Mouse (Mus musculus): ENCODE measurements at regions not wholly inside any gene's neighbourhood (a gene's known extent, or its start where the extent isn't known, plus 50 kb on each side); places are given as distances from the start of the nearest gene placed in this dataset.

GRCm38 (mm10) chr9:32852282-32852681, 216.3 kb downstream of the Ets1 start:
- no peaks in the 10 kb centered on the region for H3K27me3 ChIP-seq (ENCODE audit: insufficient read depth, low read length)
- H3K4me3 ChIP-seq (ENCODE audit: low read depth, low read length) = no peak overlapping the region
- H3K4me1 ChIP-seq (ENCODE audit: insufficient read depth, low read depth, low read length) = no peaks in the 10 kb centered on the region
- DNase-seq (ENCODE audit: low spot score) (no peak), ATAC-seq (ENCODE audit: extremely low read depth, insufficient number of reproducible peaks, low FRiP score, poor library complexity, severe bottlenecking) (no peak)
- no peak for TF ChIP-seq GATA2 (IDR thresholded peaks at IDR 0.05; ENCODE audit: borderline replicate concordance, low read depth, low read length)
- no peak for TF ChIP-seq TAL1 (conservative IDR thresholded peaks at IDR 0.05; ENCODE audit: low read depth, low read length)
- TF ChIP-seq GATA1 (IDR thresholded peaks at IDR 0.05; ENCODE audit: borderline replicate concordance, low read length) = no peak
- no peak for TF ChIP-seq CTCF (IDR thresholded peaks at IDR 0.05; ENCODE audit: low read depth, low read length)
- TF ChIP-seq POLR2AphosphoS5 (IDR thresholded peaks at IDR 0.05; ENCODE audit: insufficient replicate concordance, low read depth, low read length) = no peak
- H3K36me3 ChIP-seq (replicated peaks) = no peaks in the 10 kb centered on the region
- 0 out of 2 replicates have a peak, but pooled peaks cover 1% of the 10 kb centered on the region for H3K9me3 ChIP-seq (replicated peaks)

- Histone ChIP-seq H3K27me3 (ENCODE audit: insufficient read depth, low read length) (no peaks in the 10 kb centered on the region), H3K36me3 (replicated peaks) (no peaks in the 10 kb centered on the region), H3K4me1 (ENCODE audit: insufficient read depth, low read depth, low read length) (no peaks in the 10 kb centered on the region), H3K4me3 (ENCODE audit: low read depth, low read length) (no peak overlapping the region), H3K9me3 (replicated peaks) (no peaks in the 10 kb centered on the region)
- DNase-seq (ENCODE audit: low spot score) (no peak), ATAC-seq (ENCODE audit: extremely low read depth, insufficient number of reproducible peaks, low FRiP score, poor library complexity, severe bottlenecking) (no peak)
- no peak for TF ChIP-seq TAL1 (conservative IDR thresholded peaks at IDR 0.05; ENCODE audit: low read depth, low read length)
- TF ChIP-seq POLR2AphosphoS5 (IDR thresholded peaks at IDR 0.05; ENCODE audit: insufficient replicate concordance, low read depth, low read length) = no peak
- TF ChIP-seq CTCF (IDR thresholded peaks at IDR 0.05; ENCODE audit: low read depth, low read length) = no peak
- TF ChIP-seq GATA2 (IDR thresholded peaks at IDR 0.05; ENCODE audit: borderline replicate concordance, low read depth, low read length) = no peak
- no peak for TF ChIP-seq GATA1 (IDR thresholded peaks at IDR 0.05; ENCODE audit: borderline replicate concordance, low read length)
Observed at GRCm38 (mm10) chr9:32863286-32863685, 227.3 kb downstream of the Ets1 start.

DNA sequence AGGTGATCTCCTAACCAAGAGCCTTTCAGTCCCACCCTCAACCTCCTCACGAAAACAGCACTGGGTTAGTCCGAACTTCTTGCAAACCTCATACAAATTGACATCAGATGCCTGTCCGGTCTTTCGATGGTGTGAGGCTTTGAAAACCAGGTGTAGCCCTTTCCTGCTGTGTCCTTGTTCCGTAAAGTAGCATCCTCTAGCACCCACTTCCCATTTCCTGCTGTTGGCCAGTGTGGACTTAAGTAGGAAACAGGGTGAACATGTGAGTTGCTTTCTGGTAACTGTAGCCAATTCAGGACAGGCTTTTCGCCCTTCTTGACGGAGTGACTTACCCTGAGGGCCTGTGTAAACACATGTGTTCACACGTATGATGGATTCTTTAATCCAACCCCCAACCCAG, 232.9 kb downstream of the Ets1 start:
- H3K4me3 ChIP-seq (ENCODE audit: low read depth, low read length) = no peak overlapping the region
- H3K4me1 ChIP-seq (ENCODE audit: insufficient read depth, low read depth, low read length) = no peaks in the 10 kb centered on the region
- H3K9me3 ChIP-seq (replicated peaks) = no peaks in the 10 kb centered on the region
- ATAC-seq (ENCODE audit: extremely low read depth, insufficient number of reproducible peaks, low FRiP score, poor library complexity, severe bottlenecking) (no peak), DNase-seq (ENCODE audit: low spot score) (no peak)
- no peaks in the 10 kb centered on the region for H3K36me3 ChIP-seq (replicated peaks)
- no peak for TF ChIP-seq POLR2AphosphoS5 (IDR thresholded peaks at IDR 0.05; ENCODE audit: insufficient replicate concordance, low read depth, low read length)
- no peak for TF ChIP-seq GATA1 (IDR thresholded peaks at IDR 0.05; ENCODE audit: borderline replicate concordance, low read length)
- TF ChIP-seq CTCF (IDR thresholded peaks at IDR 0.05; ENCODE audit: low read depth, low read length) = no peak
- TF ChIP-seq TAL1 (conservative IDR thresholded peaks at IDR 0.05; ENCODE audit: low read depth, low read length) = no peak
- no peak for TF ChIP-seq GATA2 (IDR thresholded peaks at IDR 0.05; ENCODE audit: borderline replicate concordance, low read depth, low read length)
- H3K27me3 ChIP-seq (ENCODE audit: insufficient read depth, low read length) = no peaks in the 10 kb centered on the region

GRCm38 (mm10) chr9:32874306-32874875, 238.4 kb downstream of the Ets1 start:
- ATAC-seq (ENCODE audit: extremely low read depth, insufficient number of reproducible peaks, low FRiP score, poor library complexity, severe bottlenecking) = no peak
- Histone ChIP-seq H3K9me3 (replicated peaks) (no peaks in the 10 kb centered on the region), H3K4me1 (ENCODE audit: insufficient read depth, low read depth, low read length) (no peaks in the 10 kb centered on the region), H3K4me3 (ENCODE audit: low read depth, low read length) (no peak overlapping the region), H3K36me3 (replicated peaks) (no peaks in the 10 kb centered on the region), H3K27me3 (ENCODE audit: insufficient read depth, low read length) (no peaks in the 10 kb centered on the region)
- no peak for TF ChIP-seq GATA2 (IDR thresholded peaks at IDR 0.05; ENCODE audit: borderline replicate concordance, low read depth, low read length)
- TF ChIP-seq CTCF (IDR thresholded peaks at IDR 0.05; ENCODE audit: low read depth, low read length) = no peak
- no peak for TF ChIP-seq GATA1 (IDR thresholded peaks at IDR 0.05; ENCODE audit: borderline replicate concordance, low read length)
- no peak for TF ChIP-seq POLR2AphosphoS5 (IDR thresholded peaks at IDR 0.05; ENCODE audit: insufficient replicate concordance, low read depth, low read length)
- no peak for DNase-seq (ENCODE audit: low spot score)

DNA sequence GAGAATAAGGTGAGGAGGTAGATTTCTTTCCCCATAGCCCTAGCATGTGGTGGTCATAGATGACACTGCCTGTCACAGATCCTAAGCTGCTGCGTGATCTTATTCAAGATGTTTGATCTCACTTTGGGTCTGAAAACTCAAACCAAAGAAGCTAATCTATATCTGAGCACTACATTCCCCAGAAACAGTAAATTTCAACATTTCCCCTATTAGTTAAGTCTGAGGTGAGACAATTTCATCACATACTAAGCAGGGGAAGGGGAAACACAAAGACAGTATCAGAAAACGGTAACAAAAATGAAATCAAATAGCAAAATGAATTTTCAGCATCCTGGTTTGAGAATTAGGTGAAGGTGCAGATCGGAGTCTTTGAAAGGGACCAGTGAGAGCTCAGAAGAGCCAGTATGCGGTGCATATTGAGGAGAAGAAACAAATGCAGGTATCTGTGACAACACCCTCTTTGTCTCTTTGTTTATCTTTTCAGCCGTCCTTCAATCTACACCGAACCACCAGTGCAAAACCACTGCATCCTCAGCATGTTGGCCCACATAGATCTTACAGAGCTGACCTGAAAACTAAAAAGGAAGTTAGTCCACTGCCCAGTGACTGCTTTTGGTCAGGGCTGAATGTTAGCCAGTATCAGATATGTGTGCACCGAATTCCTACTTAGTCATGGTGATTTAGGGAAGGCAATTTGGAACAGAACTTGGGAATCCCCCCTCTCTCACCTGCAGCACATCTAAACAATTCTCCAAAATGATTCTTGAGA, 247.0 kb downstream of the Ets1 start:
- H3K36me3 ChIP-seq (replicated peaks) = no peaks in the 10 kb centered on the region
- DNase-seq (ENCODE audit: low spot score) (no peak), ATAC-seq (ENCODE audit: extremely low read depth, insufficient number of reproducible peaks, low FRiP score, poor library complexity, severe bottlenecking) (no peak)
- no peak overlapping the region for H3K4me3 ChIP-seq (ENCODE audit: low read depth, low read length)
- no peaks in the 10 kb centered on the region for H3K9me3 ChIP-seq (replicated peaks)
- no peaks in the 10 kb centered on the region for H3K4me1 ChIP-seq (ENCODE audit: insufficient read depth, low read depth, low read length)
- H3K27me3 ChIP-seq (ENCODE audit: insufficient read depth, low read length) = no peaks in the 10 kb centered on the region
- TF ChIP-seq CTCF (IDR thresholded peaks at IDR 0.05; ENCODE audit: low read depth, low read length) (no peak), GATA2 (IDR thresholded peaks at IDR 0.05; ENCODE audit: borderline replicate concordance, low read depth, low read length) (no peak), GATA1 (IDR thresholded peaks at IDR 0.05; ENCODE audit: borderline replicate concordance, low read length) (no peak), TAL1 (conservative IDR thresholded peaks at IDR 0.05; ENCODE audit: low read depth, low read length) (no peak), POLR2AphosphoS5 (IDR thresholded peaks at IDR 0.05; ENCODE audit: insufficient replicate concordance, low read depth, low read length) (no peak)

- no peak for ATAC-seq (ENCODE audit: extremely low read depth, insufficient number of reproducible peaks, low FRiP score, poor library complexity, severe bottlenecking)
Observed at GRCm38 (mm10) chr9:32886008-32886650, 250.1 kb downstream of the Ets1 start.

More at GRCm38 (mm10) chr9:32886008-32886650, 250.1 kb downstream of the Ets1 start:
- H3K9me3 ChIP-seq (replicated peaks) = no peaks in the 10 kb centered on the region
- H3K27me3 ChIP-seq (ENCODE audit: insufficient read depth, low read length) = no peaks in the 10 kb centered on the region
- no peaks in the 10 kb centered on the region for H3K36me3 ChIP-seq (replicated peaks)
- no peaks in the 10 kb centered on the region for H3K4me1 ChIP-seq (ENCODE audit: insufficient read depth, low read depth, low read length)
- no peak overlapping the region for H3K4me3 ChIP-seq (ENCODE audit: low read depth, low read length)
- no peak for TF ChIP-seq TAL1 (conservative IDR thresholded peaks at IDR 0.05; ENCODE audit: low read depth, low read length)
- TF ChIP-seq CTCF (IDR thresholded peaks at IDR 0.05; ENCODE audit: low read depth, low read length) = no peak
- TF ChIP-seq GATA1 (IDR thresholded peaks at IDR 0.05; ENCODE audit: borderline replicate concordance, low read length) = no peak
- no peak for TF ChIP-seq POLR2AphosphoS5 (IDR thresholded peaks at IDR 0.05; ENCODE audit: insufficient replicate concordance, low read depth, low read length)
- no peak for TF ChIP-seq GATA2 (IDR thresholded peaks at IDR 0.05; ENCODE audit: borderline replicate concordance, low read depth, low read length)
- DNase-seq (ENCODE audit: low spot score) = no peak
